Mouse (Mus musculus) T-helper 17 cell (primary cell): ENCODE measurements around the gene Me1.

Experiments
- in situ Hi-C, 2 experiments: fragments of 300-600 bp; cut with MboI, MseI; formaldehyde crosslinking; loops; 1 replicate in 1 of 2; 2 replicates in 1 of 2; pipeline ENCODE4 v1.15.1; 2025; ENCODE audit warnings: high pct_unique_total_duplicates in 2 of 2

Me1 gene

GRCm38 (mm10) chr9:86554641-86555040 lies 141.1 kb downstream of the Me1 start:
- in situ Hi-C loops: no loop called here

GRCm38 (mm10) chr9:86553886-86554285 lies 141.9 kb downstream of the Me1 start:
- in situ Hi-C loops: no loop called here

GRCm38 (mm10) chr9:86550717-86551116 lies 145.0 kb downstream of the Me1 start:
- in situ Hi-C loops: no loop called here

- in situ Hi-C loops: no loop called here
Observed at GRCm38 (mm10) chr9:86549637-86550162, 146.1 kb downstream of the Me1 start.

GRCm38 (mm10) chr9:86544559-86544958 lies 151.2 kb downstream of the Me1 start:
- in situ Hi-C loops: no loop called here

- in situ Hi-C loops: no loop called here
Observed at GRCm38 (mm10) chr9:86543451-86543850, 152.3 kb downstream of the Me1 start.

- in situ Hi-C loops: no loop called here
Observed at GRCm38 (mm10) chr9:86534071-86534470, 161.7 kb downstream of the Me1 start.
